Mouse (Mus musculus) midbrain, embryonic 11.5 days (tissue): Measurements from ENCODE around the gene Cpne4. TPM values are rescaled to one million over a fixed set of nuclear protein-coding genes. Genes with fewer than 3 reads are reported as not detected.

Source experiments
- ATAC-seq: fragments of 200-750 bp; cut with Nextera tagmentation; 2 replicates; pipeline ENCODE4 v1.8.0; 2017; ENCODE audit warnings: moderate TSS enrichment, moderate library complexity; ENCODE audit not compliant: low FRiP score
- DNase-seq: peaks from one replicate; pipeline ENCODE4 v3.0.0; 2015; ENCODE audit warnings: low spot score; ENCODE audit errors: missing footprints
- H3K27ac ChIP-seq: fragments of 300-500 bp; sonication (generic); 2 replicates; pipeline ENCODE4 v1.5.1; 2014; ENCODE audit warnings: low read depth, low read length
- H3K27me3 ChIP-seq: fragments of 300-500 bp; sonication (generic); 2 replicates; pipeline ENCODE4 v1.6.1; 2014; ENCODE audit warnings: mild to moderate bottlenecking, low read length, moderate library complexity, mixed read lengths; ENCODE audit not compliant: control insufficient read depth, insufficient read depth
- H3K36me3 ChIP-seq: fragments of 300-500 bp; sonication (generic); 2 replicates; pipeline ENCODE4 v1.6.1; 2014; ENCODE audit warnings: mild to moderate bottlenecking, low read length, moderate library complexity, mixed read lengths; ENCODE audit not compliant: control insufficient read depth, insufficient read depth
- H3K4me1 ChIP-seq: fragments of 300-500 bp; sonication (generic); 2 replicates; pipeline ENCODE4 v1.6.1; 2014; ENCODE audit warnings: low read length; ENCODE audit not compliant: control insufficient read depth, insufficient read depth
- H3K4me2 ChIP-seq: fragments of 300-500 bp; sonication (generic); 2 replicates; pipeline ENCODE4 v1.6.1; 2014; ENCODE audit warnings: mild to moderate bottlenecking, moderate library complexity
- H3K4me3 ChIP-seq: fragments of 300-500 bp; sonication (generic); 2 replicates; pipeline ENCODE4 v1.5.1; 2014; ENCODE audit warnings: low read depth, low read length
- H3K9ac ChIP-seq: fragments of 300-500 bp; sonication (generic); 2 replicates; pipeline ENCODE4 v1.6.1; 2014; ENCODE audit warnings: low read length
- H3K9me3 ChIP-seq: fragments of 300-500 bp; sonication (generic); 2 replicates; pipeline ENCODE4 v1.6.1; 2016; ENCODE audit warnings: low read length; ENCODE audit not compliant: control insufficient read depth
- WGBS: fragments of 180-500 bp; shearing (Covaris S2); extraction: QIAGEN DNeasy Blood & Tissue Kit; methylation state at CpG from one replicate; pipeline ENCODE4 v1.1.7; 2014; 5-methylcytosine and 5-hydroxymethylcytosine counted together
- polyA plus RNA-seq: library from polyadenylated mRNA; unstranded; fragments of >200 nt; fragmentation: Nextera tagmentation; extraction: Ambion mirVana; gene quantifications from 2 replicates; pipeline ENCODE4 v1.2.1, GENCODE M21; 2014

The Cpne4 gene
- polyA plus RNA-seq, 1 experiment from 2014 or later: 2.1 TPM

- no peaks in the 10 kb centered on the region for H3K27me3 ChIP-seq
- no peaks in the 10 kb centered on the region for H3K4me1 ChIP-seq
- no peak for DNase-seq
- ATAC-seq: no peak
- no peak overlapping the region for H3K4me2 ChIP-seq
- WGBS: 68% methylated on average over 2 of the region's 2 CpGs
- H3K4me3 ChIP-seq: no peak overlapping the region
- H3K9me3 ChIP-seq: no peaks in the 10 kb centered on the region
- no peaks in the 10 kb centered on the region for H3K36me3 ChIP-seq
- H3K9ac ChIP-seq: no peak overlapping the region
- H3K27ac ChIP-seq: no peak overlapping the region
Measured at GRCm38 (mm10) chr9:104922051-104922450, 375.0 kb downstream of the Cpne4 start.

GRCm38 (mm10) chr9:104928806-104929205, 381.7 kb downstream of the Cpne4 start:
- no peak overlapping the region for H3K27ac ChIP-seq
- no peak overlapping the region for H3K4me2 ChIP-seq
- H3K27me3 ChIP-seq: no peaks in the 10 kb centered on the region
- no peak for ATAC-seq
- H3K4me3 ChIP-seq: no peak overlapping the region
- no peaks in the 10 kb centered on the region for H3K4me1 ChIP-seq
- no peaks in the 10 kb centered on the region for H3K9me3 ChIP-seq
- H3K36me3 ChIP-seq: no peaks in the 10 kb centered on the region
- DNase-seq: no peak
- H3K9ac ChIP-seq: no peak overlapping the region
- 84% methylated on average over 9 of the region's 9 CpGs for WGBS

GRCm38 (mm10) chr9:104940389-104940788, 393.3 kb downstream of the Cpne4 start:
- WGBS: 69% methylated on average over 4 of the region's 4 CpGs
- H3K9ac ChIP-seq: no peak overlapping the region
- H3K27me3 ChIP-seq: no peaks in the 10 kb centered on the region
- no peak for DNase-seq
- H3K4me2 ChIP-seq: no peak overlapping the region
- no peak overlapping the region for H3K4me3 ChIP-seq
- ATAC-seq: no peak
- no peaks in the 10 kb centered on the region for H3K9me3 ChIP-seq
- H3K27ac ChIP-seq: no peak overlapping the region
- H3K36me3 ChIP-seq: no peaks in the 10 kb centered on the region
- H3K4me1 ChIP-seq: 0 out of 2 replicates have a peak, but pooled peaks cover 2% of the 10 kb centered on the region

GRCm38 (mm10) chr9:104950551-104950950, 403.5 kb downstream of the Cpne4 start:
- peak; percentile 83 for DNase-seq
- H3K27me3 ChIP-seq: no peaks in the 10 kb centered on the region
- H3K27ac ChIP-seq: no peak overlapping the region
- H3K9ac ChIP-seq: no peak overlapping the region
- no peaks in the 10 kb centered on the region for H3K9me3 ChIP-seq
- H3K36me3 ChIP-seq: no peaks in the 10 kb centered on the region
- no peak overlapping the region for H3K4me3 ChIP-seq
- H3K4me1 ChIP-seq: no peaks in the 10 kb centered on the region
- WGBS: 73% methylated on average over 4 of the region's 4 CpGs
- no peak for ATAC-seq
- H3K4me2 ChIP-seq: no peak overlapping the region

- no peaks in the 10 kb centered on the region for H3K36me3 ChIP-seq
- H3K9ac ChIP-seq: no peak overlapping the region
- H3K4me1 ChIP-seq: no peaks in the 10 kb centered on the region
- no peak overlapping the region for H3K27ac ChIP-seq
- ATAC-seq: no peak
- H3K27me3 ChIP-seq: no peaks in the 10 kb centered on the region
- WGBS: 80% methylated on average over 3 of the region's 3 CpGs
- no peak overlapping the region for H3K4me2 ChIP-seq
- no peaks in the 10 kb centered on the region for H3K9me3 ChIP-seq
- no peak overlapping the region for H3K4me3 ChIP-seq
- DNase-seq: no peak
Measured at GRCm38 (mm10) chr9:104952176-104952575, 405.1 kb downstream of the Cpne4 start.

- Histone ChIP-seq H3K4me2 (no peak overlapping the region), H3K36me3 (no peaks in the 10 kb centered on the region), H3K9me3 (no peaks in the 10 kb centered on the region), H3K27me3 (no peaks in the 10 kb centered on the region), H3K9ac (no peak overlapping the region), H3K4me3 (no peak overlapping the region), H3K27ac (no peak overlapping the region), H3K4me1 (peaks cover 7% of the 10 kb centered on the region; the same call in 1 of the 2 replicates)
- DNase-seq (no peak), ATAC-seq (no peak)
- WGBS: 81% methylated on average over 7 of the region's 7 CpGs
Measured at GRCm38 (mm10) chr9:104972828-104973227, 425.7 kb downstream of the Cpne4 start.

- Histone ChIP-seq H3K9ac (no peak overlapping the region), H3K9me3 (no peaks in the 10 kb centered on the region), H3K27ac (no peak overlapping the region), H3K4me3 (no peak overlapping the region), H3K4me1 (no peaks in the 10 kb centered on the region), H3K27me3 (no peaks in the 10 kb centered on the region), H3K36me3 (no peaks in the 10 kb centered on the region), H3K4me2 (no peak overlapping the region)
- 85% methylated on average over 2 of the region's 2 CpGs for WGBS
- DNase-seq (no peak), ATAC-seq (no peak)
Measured at GRCm38 (mm10) chr9:104981934-104982548, 435.0 kb downstream of the Cpne4 start.

- Histone ChIP-seq H3K4me1 (no peaks in the 10 kb centered on the region), H3K27ac (no peak overlapping the region), H3K4me2 (no peak overlapping the region), H3K36me3 (no peaks in the 10 kb centered on the region), H3K9me3 (no peaks in the 10 kb centered on the region), H3K27me3 (no peaks in the 10 kb centered on the region), H3K9ac (no peak overlapping the region), H3K4me3 (no peak overlapping the region)
- ATAC-seq (no peak), DNase-seq (no peak)
- WGBS: 61% methylated on average over 1 of the region's 1 CpGs
Measured at GRCm38 (mm10) chr9:104998225-104998624, 451.1 kb downstream of the Cpne4 start.

- Histone ChIP-seq H3K9me3 (no peaks in the 10 kb centered on the region), H3K27ac (no peak overlapping the region), H3K4me1 (no peaks in the 10 kb centered on the region), H3K4me3 (no peak overlapping the region), H3K36me3 (no peaks in the 10 kb centered on the region), H3K9ac (no peak overlapping the region), H3K27me3 (no peaks in the 10 kb centered on the region), H3K4me2 (no peak overlapping the region)
- 34% methylated on average over 2 of the region's 2 CpGs for WGBS
- DNase-seq (no peak), ATAC-seq (no peak)
Measured at GRCm38 (mm10) chr9:105010721-105011120, 463.6 kb downstream of the Cpne4 start.
